Mouse (Mus musculus): ENCODE results near the gene Hspa12a.

Hspa12a gene

DNA sequence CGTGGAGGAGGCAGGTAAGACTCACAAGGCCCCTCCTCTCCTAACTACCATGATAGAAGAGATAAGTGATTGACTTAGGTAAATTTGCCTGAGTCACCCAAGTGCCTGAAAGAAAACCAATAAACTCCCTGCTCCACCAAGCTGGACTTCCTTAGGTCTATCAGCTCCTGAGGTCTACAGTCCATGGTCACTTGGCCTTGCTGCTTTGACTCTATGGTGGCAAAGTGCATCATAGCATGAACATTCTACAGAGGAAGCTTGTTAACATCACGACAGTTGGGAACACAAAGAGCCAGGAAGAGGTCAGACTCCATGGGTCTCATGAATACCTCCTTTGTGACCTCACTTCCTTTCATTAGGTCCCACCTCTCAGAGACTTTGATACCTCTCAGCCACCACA is 191.9 kb downstream of the Hspa12a start:
- no peak for DNase-seq (ENCODE audit: low read depth)

DNA sequence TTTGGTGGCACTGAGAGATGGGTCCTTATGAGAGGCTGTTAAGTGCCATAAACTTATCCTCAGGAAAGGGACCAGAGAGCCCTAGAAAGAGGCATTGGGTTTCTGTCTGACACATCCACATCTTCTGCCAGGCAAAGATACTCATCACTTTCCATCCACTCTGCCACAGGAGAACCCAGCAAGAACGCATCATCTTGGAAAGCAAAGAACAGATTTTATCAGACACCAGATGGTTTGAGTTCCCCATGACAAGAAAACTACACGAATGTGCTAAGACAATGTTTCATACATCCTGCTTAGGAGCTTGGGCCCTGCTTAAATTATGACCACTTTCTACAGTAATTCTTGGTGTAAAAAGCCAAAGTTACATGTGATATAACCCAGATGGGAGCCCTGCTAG is 192.6 kb downstream of the Hspa12a start:
- DNase-seq (ENCODE audit: low read depth): no peak

DNA sequence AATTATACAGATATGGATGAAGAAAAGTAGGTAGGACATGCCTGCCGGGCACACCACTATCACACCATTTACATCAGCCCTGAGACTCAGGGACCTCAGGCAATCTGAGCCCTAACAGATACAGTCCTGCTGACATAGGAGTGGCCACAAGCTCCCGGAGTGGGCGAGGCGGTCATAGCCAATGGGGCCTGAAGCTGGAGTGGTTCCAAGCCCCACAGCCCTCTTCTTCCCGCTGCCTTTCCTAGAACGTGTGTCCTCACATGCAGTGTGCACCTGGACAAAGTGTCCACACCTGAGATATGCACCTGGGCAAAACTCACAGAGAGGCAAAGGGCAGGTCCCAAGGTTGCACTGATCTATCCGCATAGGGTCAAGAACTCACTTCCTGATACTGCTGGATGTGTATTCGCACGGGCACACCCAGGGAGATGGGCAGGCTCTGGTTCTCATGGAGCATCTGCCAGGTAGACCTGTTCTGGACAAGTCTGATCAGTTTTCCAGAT is 195.9 kb downstream of the Hspa12a start:
- no peak for DNase-seq (ENCODE audit: low read depth)
